Mouse (Mus musculus) induced T-regulatory cell, adult 2 months (primary cell): ENCODE measurements at regions not wholly inside any gene's neighbourhood (a gene's known extent, or its start where the extent isn't known, plus 50 kb on each side); places are given as distances from the start of the nearest gene placed in this dataset.
"Not testable (repeated sequence)": the region's sequence is repeated elsewhere in the genome, so short reads cannot be mapped to it uniquely, and the experiment has no call there.

Source experiments
- DNase-seq: peaks from one replicate; pipeline ENCODE4 v3.0.0-alpha.2; 2012; ENCODE audit warnings: low read depth

- DNase-seq = no peak
These were observed 134.8 kb upstream of the Bcor start for GRCm38 (mm10) chrX:12294941-12295340.

GRCm38 (mm10) chrX:12296264-12297053, 136.3 kb upstream of the Bcor start:
- DNase-seq = no peak

- no peak for DNase-seq
These were observed 138.5 kb upstream of the Bcor start for GRCm38 (mm10) chrX:12298609-12299008.

GRCm38 (mm10) chrX:12299236-12299635, 139.1 kb upstream of the Bcor start:
- no peak for DNase-seq

GRCm38 (mm10) chrX:12304678-12305077, 144.5 kb upstream of the Bcor start:
- no peak for DNase-seq

- no peak for DNase-seq
These were observed 146.8 kb upstream of the Bcor start for GRCm38 (mm10) chrX:12306940-12307339.

GRCm38 (mm10) chrX:12312534-12312933, 152.4 kb upstream of the Bcor start:
- DNase-seq = no peak

- DNase-seq = no peak
These were observed 155.5 kb upstream of the Bcor start for GRCm38 (mm10) chrX:12315658-12316057.

GRCm38 (mm10) chrX:12317488-12317887, 157.3 kb upstream of the Bcor start:
- not testable (repeated sequence) for DNase-seq

GRCm38 (mm10) chrX:12318848-12319651, 158.9 kb upstream of the Bcor start:
- no peak for DNase-seq

- DNase-seq = no peak
These were observed 162.3 kb upstream of the Bcor start for GRCm38 (mm10) chrX:12322453-12322852.

GRCm38 (mm10) chrX:12323268-12323667, 163.1 kb upstream of the Bcor start:
- no peak for DNase-seq

- DNase-seq = no peak
These were observed 163.7 kb upstream of the Bcor start for GRCm38 (mm10) chrX:12323812-12324211.

GRCm38 (mm10) chrX:12327464-12327863, 167.3 kb upstream of the Bcor start:
- no peak for DNase-seq

GRCm38 (mm10) chrX:12340561-12340960, 180.4 kb upstream of the Bcor start:
- DNase-seq = no peak

GRCm38 (mm10) chrX:12341356-12341965, 181.3 kb upstream of the Bcor start:
- DNase-seq = no peak

- DNase-seq = no peak
These were observed 184.8 kb upstream of the Bcor start for GRCm38 (mm10) chrX:12344805-12345555.

GRCm38 (mm10) chrX:12346856-12347255, 186.7 kb upstream of the Bcor start:
- DNase-seq = no peak

GRCm38 (mm10) chrX:12348117-12348516, 188.0 kb upstream of the Bcor start:
- DNase-seq = peak; percentile 44

GRCm38 (mm10) chrX:12354875-12355274, 194.7 kb upstream of the Bcor start:
- no peak for DNase-seq

- no peak for DNase-seq
These were observed 197.9 kb upstream of the Bcor start for GRCm38 (mm10) chrX:12358026-12358425.
